8 mouse cellular contexts compared by ENCODE assay signal in the genomic region with DNA sequence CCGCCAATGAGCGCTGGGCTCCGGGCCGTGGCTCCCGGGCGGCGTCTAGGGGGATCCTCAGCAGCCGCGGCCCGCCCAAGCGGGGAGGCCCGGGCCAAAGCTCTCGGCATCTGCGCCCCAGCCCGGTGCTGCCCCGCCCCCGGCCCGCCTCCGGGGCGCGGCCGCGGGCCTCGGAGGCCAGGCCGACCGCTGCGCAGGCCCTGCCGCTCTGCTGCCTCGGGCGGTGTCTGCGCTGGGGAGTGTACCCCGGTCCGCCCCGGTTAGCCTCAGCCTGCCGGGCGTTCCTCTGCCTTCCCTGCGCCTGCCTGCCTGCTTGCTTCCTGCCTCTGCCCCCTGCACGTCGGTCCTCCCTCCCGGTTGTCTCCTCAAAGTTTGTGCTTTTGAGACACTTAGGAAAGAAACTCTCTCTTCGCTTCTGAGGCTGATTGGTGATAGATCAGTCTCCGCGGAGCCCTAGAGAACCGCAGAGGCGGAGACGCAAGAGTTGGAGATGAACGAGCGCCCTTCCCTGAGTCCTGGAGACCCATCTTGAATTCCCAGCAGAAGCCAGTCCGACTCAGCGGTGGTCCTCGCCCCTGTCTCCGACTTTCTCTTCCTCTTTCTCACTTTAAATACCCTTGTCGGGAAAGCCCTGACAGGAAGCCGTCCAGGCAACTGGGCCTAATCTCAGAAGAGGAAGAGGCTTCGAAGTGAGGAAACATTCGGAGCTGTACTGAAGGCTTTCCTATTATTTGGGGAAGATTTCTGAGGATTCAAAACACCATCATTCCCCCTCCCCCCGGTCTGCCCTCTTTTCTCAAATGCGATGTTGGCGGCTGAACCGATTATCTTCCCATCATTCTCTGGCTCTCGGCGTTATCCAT. TPM values are rescaled to one million over a fixed set of nuclear protein-coding genes. Genes with fewer than 3 reads are reported as not detected.
DNase-seq lines count a peak whose midpoint lies in the region; ATAC-seq lines count a peak whose summit lies in the region.

No protein-coding gene starts in this region.

- peak; percentile 95 for ATAC-seq in hindbrain, embryonic 14.5 days (ENCODE audit: low FRiP score)

- peak overlapping the region; percentile 82 for H3K4me3 ChIP-seq in hindbrain, embryonic 14.5 days (replicated peaks; ENCODE audit: low read length)

- no peaks in the 10 kb centered on the region for H3K9me3 ChIP-seq in hindbrain, embryonic 14.5 days (ENCODE audit: control insufficient read depth, low read length)

- no peaks in the 10 kb centered on the region for H3K27me3 ChIP-seq in hindbrain, embryonic 14.5 days (ENCODE audit: control insufficient read depth, insufficient read depth, low read length)

- H3K36me3 ChIP-seq in hindbrain, embryonic 14.5 days (replicated peaks; ENCODE audit: control insufficient read depth, insufficient read depth) = no peaks in the 10 kb centered on the region

- H3K27ac ChIP-seq in hindbrain, embryonic 14.5 days = peak overlapping the region; percentile 86

- H3K9ac ChIP-seq in hindbrain, embryonic 14.5 days = peak overlapping the region; percentile 89

- peak overlapping the region; percentile 87 for H3K4me2 ChIP-seq in hindbrain, embryonic 14.5 days (replicated peaks)

- under 1% methylated on average over 61 of the region's 62 CpGs for WGBS in hindbrain, embryonic 14.5 days

- DNase-seq in WW6 (ENCODE audit: low read depth, low spot score) = peak; percentile 53
- peak; percentile 89 to 94 for DNase-seq in cerebellum, postnatal 25 days
- peak; percentile 60 to 68 for DNase-seq in frontal cortex, postnatal 25 days (ENCODE audit: low spot score in 2 of 2)
- DNase-seq in hindbrain, embryonic 14.5 days (ENCODE audit: low spot score) = peak; percentile 81
- peak; percentile 66 to 81 for DNase-seq in layer of hippocampus, postnatal 25 days (ENCODE audit: extremely low spot score in 1 of 2, low spot score in 1 of 2)
- peak; percentile 91 for DNase-seq in lung, postnatal 14 days
- DNase-seq in ovary, postnatal 36 days (ENCODE audit: low spot score) = peak; percentile 95
- DNase-seq in thymus, postnatal 4 days = peak; percentile 90

- H3K4me1 ChIP-seq in hindbrain, embryonic 14.5 days (replicated peaks; ENCODE audit: control insufficient read depth, insufficient read depth, low read length) = peaks cover 17% of the 10 kb centered on the region

RNA-seq across cellular contexts. Expression of a gene that starts 0.6 kb away (rescaled TPM):
- polyA plus RNA-seq in hindbrain, embryonic 14.5 days (2014; fragmentation: Nextera tagmentation; extraction: Ambion mirVana) = 46.6 and 48.2 TPM in 2 replicates
- 10 to 100 TPM; 43.5 to 61.7 TPM for total RNA-seq in layer of hippocampus, postnatal 25 days (2021)

Comparison
In these comparisons a context has a peak if more than half of its experiments do, and no peak if none do; other contexts are left out.
1. Peak in every context shown above with its lines: DNase-seq, ATAC-seq, H3K4me3 ChIP-seq and H3K27ac ChIP-seq.